Mouse (Mus musculus): Measurements from ENCODE around the gene Oas3. TPM values are rescaled to one million over a fixed set of nuclear protein-coding genes. Genes with fewer than 3 reads are reported as not detected.

The Oas3 gene
- polyA plus RNA-seq, 1 experiment from 2014 or later: 0.81 TPM

- H3K9ac ChIP-seq: no peak overlapping the region
- no peaks in the 10 kb centered on the region for H3K4me1 ChIP-seq
- H3K27me3 ChIP-seq (replicated peaks): 0 out of 2 replicates have a peak, but pooled peaks cover 3% of the 10 kb centered on the region
- no peak for ATAC-seq (replicated peaks)
- no peaks in the 10 kb centered on the region for H3K9me3 ChIP-seq
- H3K4me3 ChIP-seq: no peak overlapping the region
- 9% methylated on average over 5 of the region's 5 CpGs for WGBS
- no peak overlapping the region for H3K4me2 ChIP-seq
- H3K27ac ChIP-seq: no peak overlapping the region
- no peaks in the 10 kb centered on the region for H3K36me3 ChIP-seq (replicated peaks)
Observed at GRCm38 (mm10) chr5:120746451-120746850, 31.0 kb downstream of the Oas3 start.

- Histone ChIP-seq H3K9ac (no peak overlapping the region), H3K27me3 (replicated peaks) (peaks cover 3% of the 10 kb centered on the region; the same call in 1 of the 2 replicates), H3K4me2 (no peak overlapping the region), H3K4me1 (no peaks in the 10 kb centered on the region), H3K36me3 (replicated peaks) (no peaks in the 10 kb centered on the region), H3K27ac (no peak overlapping the region), H3K9me3 (no peaks in the 10 kb centered on the region), H3K4me3 (no peak overlapping the region)
- no peak for ATAC-seq (replicated peaks)
- 31% methylated on average over 4 of the region's 4 CpGs for WGBS
Observed at GRCm38 (mm10) chr5:120742125-120742524, 35.3 kb downstream of the Oas3 start.

- no peak for ATAC-seq (replicated peaks)
Observed at GRCm38 (mm10) chr5:120734380-120734990, 43.0 kb downstream of the Oas3 start.

GRCm38 (mm10) chr5:120733696-120734095 lies 43.8 kb downstream of the Oas3 start:
- H3K9me3 ChIP-seq: no peaks in the 10 kb centered on the region
- no peaks in the 10 kb centered on the region for H3K36me3 ChIP-seq (replicated peaks)
- 92% methylated on average over 3 of the region's 3 CpGs for WGBS
- no peak overlapping the region for H3K4me2 ChIP-seq
- no peak overlapping the region for H3K27ac ChIP-seq
- H3K27me3 ChIP-seq (replicated peaks): no peaks in the 10 kb centered on the region
- no peak overlapping the region for H3K9ac ChIP-seq
- no peak for ATAC-seq (replicated peaks)
- no peaks in the 10 kb centered on the region for H3K4me1 ChIP-seq
- H3K4me3 ChIP-seq: no peak overlapping the region

More at GRCm38 (mm10) chr5:120734380-120734990, 43.0 kb downstream of the Oas3 start:
- Histone ChIP-seq H3K4me1 (no peaks in the 10 kb centered on the region), H3K27ac (no peak overlapping the region), H3K36me3 (replicated peaks) (no peaks in the 10 kb centered on the region), H3K4me2 (no peak overlapping the region), H3K27me3 (replicated peaks) (no peaks in the 10 kb centered on the region), H3K9me3 (no peaks in the 10 kb centered on the region), H3K9ac (no peak overlapping the region), H3K4me3 (no peak overlapping the region)
- WGBS: 58% methylated on average over 14 of the region's 14 CpGs

GRCm38 (mm10) chr5:120732740-120733139 lies 44.7 kb downstream of the Oas3 start:
- ATAC-seq (replicated peaks): no peak
- Histone ChIP-seq H3K27me3 (replicated peaks) (no peaks in the 10 kb centered on the region), H3K9me3 (no peaks in the 10 kb centered on the region), H3K9ac (no peak overlapping the region), H3K4me3 (no peak overlapping the region), H3K36me3 (replicated peaks) (no peaks in the 10 kb centered on the region), H3K4me2 (no peak overlapping the region), H3K27ac (no peak overlapping the region), H3K4me1 (no peaks in the 10 kb centered on the region)
- WGBS: 83% methylated on average over 1 of the region's 1 CpGs

GRCm38 (mm10) chr5:120729319-120729718 lies 48.1 kb downstream of the Oas3 start:
- Histone ChIP-seq H3K4me1 (no peaks in the 10 kb centered on the region), H3K27me3 (replicated peaks) (no peaks in the 10 kb centered on the region), H3K4me3 (no peak overlapping the region), H3K36me3 (replicated peaks) (no peaks in the 10 kb centered on the region), H3K9me3 (no peaks in the 10 kb centered on the region), H3K4me2 (no peak overlapping the region), H3K9ac (no peak overlapping the region), H3K27ac (no peak overlapping the region)
- 61% methylated on average over 10 of the region's 10 CpGs for WGBS
- no peak for ATAC-seq (replicated peaks)

GRCm38 (mm10) chr5:120725811-120726455 lies 51.5 kb downstream of the Oas3 start:
- Histone ChIP-seq H3K36me3 (replicated peaks) (no peaks in the 10 kb centered on the region), H3K4me3 (no peak overlapping the region), H3K27ac (no peak overlapping the region), H3K4me2 (no peak overlapping the region), H3K27me3 (replicated peaks) (no peaks in the 10 kb centered on the region), H3K4me1 (no peaks in the 10 kb centered on the region), H3K9ac (no peak overlapping the region), H3K9me3 (no peaks in the 10 kb centered on the region; the same call in 1 of the 2 replicates)
- ATAC-seq (replicated peaks): no peak
- WGBS: 63% methylated on average over 12 of the region's 12 CpGs

GRCm38 (mm10) chr5:120721005-120721404 lies 56.5 kb downstream of the Oas3 start:
- Histone ChIP-seq H3K9ac (no peak overlapping the region), H3K27ac (no peak overlapping the region), H3K4me2 (no peak overlapping the region), H3K4me1 (no peaks in the 10 kb centered on the region), H3K27me3 (replicated peaks) (no peaks in the 10 kb centered on the region), H3K4me3 (no peak overlapping the region), H3K36me3 (replicated peaks) (no peaks in the 10 kb centered on the region), H3K9me3 (no peaks in the 10 kb centered on the region; the same call in 1 of the 2 replicates)
- 63% methylated on average over 7 of the region's 7 CpGs for WGBS
- no peak for ATAC-seq (replicated peaks)

GRCm38 (mm10) chr5:120718600-120719378 lies 58.7 kb downstream of the Oas3 start:
- Histone ChIP-seq H3K27ac (no peak overlapping the region), H3K36me3 (replicated peaks) (no peaks in the 10 kb centered on the region), H3K4me2 (no peak overlapping the region), H3K4me1 (peaks cover 6% of the 10 kb centered on the region; the same call in 1 of the 2 replicates), H3K27me3 (replicated peaks) (no peaks in the 10 kb centered on the region), H3K4me3 (no peak overlapping the region), H3K9ac (no peak overlapping the region), H3K9me3 (no peaks in the 10 kb centered on the region; the same call in 1 of the 2 replicates)
- WGBS: 48% methylated on average over 15 of the region's 15 CpGs
- no peak for ATAC-seq (replicated peaks)

GRCm38 (mm10) chr5:120717136-120717535 lies 60.3 kb downstream of the Oas3 start:
- no peaks in the 10 kb centered on the region for H3K36me3 ChIP-seq (replicated peaks)
- peaks cover 11% of the 10 kb centered on the region for H3K4me1 ChIP-seq
- no peak overlapping the region for H3K4me3 ChIP-seq
- H3K4me2 ChIP-seq: no peak overlapping the region
- no peak overlapping the region for H3K9ac ChIP-seq
- 73% methylated on average over 10 of the region's 10 CpGs for WGBS
- ATAC-seq (replicated peaks): no peak
- H3K27ac ChIP-seq: no peak overlapping the region
- H3K27me3 ChIP-seq (replicated peaks): no peaks in the 10 kb centered on the region
- no peaks in the 10 kb centered on the region; the same call in 1 of the 2 replicates for H3K9me3 ChIP-seq

- no peak overlapping the region for H3K4me2 ChIP-seq
- H3K36me3 ChIP-seq (replicated peaks): no peaks in the 10 kb centered on the region
- no peak overlapping the region for H3K4me3 ChIP-seq
- no peak overlapping the region for H3K27ac ChIP-seq
- H3K27me3 ChIP-seq (replicated peaks): no peaks in the 10 kb centered on the region
- no peak overlapping the region for H3K9ac ChIP-seq
- no peaks in the 10 kb centered on the region for H3K9me3 ChIP-seq
- peaks cover 31% of the 10 kb centered on the region for H3K4me1 ChIP-seq
- no peak for ATAC-seq (replicated peaks)
- WGBS: 2% methylated on average over 16 of the region's 16 CpGs
Observed at GRCm38 (mm10) chr5:120714314-120714713, 63.1 kb downstream of the Oas3 start.

- Histone ChIP-seq H3K4me1 (peaks cover 47% of the 10 kb centered on the region), H3K27ac (no peak overlapping the region), H3K4me2 (no peak overlapping the region), H3K27me3 (replicated peaks) (no peaks in the 10 kb centered on the region), H3K9ac (no peak overlapping the region), H3K36me3 (replicated peaks) (no peaks in the 10 kb centered on the region), H3K9me3 (no peaks in the 10 kb centered on the region), H3K4me3 (no peak overlapping the region)
- no peak for ATAC-seq (replicated peaks)
- 61% methylated on average over 8 of the region's 8 CpGs for WGBS
Observed at GRCm38 (mm10) chr5:120712721-120713120, 64.7 kb downstream of the Oas3 start.
